In the genomic region with DNA sequence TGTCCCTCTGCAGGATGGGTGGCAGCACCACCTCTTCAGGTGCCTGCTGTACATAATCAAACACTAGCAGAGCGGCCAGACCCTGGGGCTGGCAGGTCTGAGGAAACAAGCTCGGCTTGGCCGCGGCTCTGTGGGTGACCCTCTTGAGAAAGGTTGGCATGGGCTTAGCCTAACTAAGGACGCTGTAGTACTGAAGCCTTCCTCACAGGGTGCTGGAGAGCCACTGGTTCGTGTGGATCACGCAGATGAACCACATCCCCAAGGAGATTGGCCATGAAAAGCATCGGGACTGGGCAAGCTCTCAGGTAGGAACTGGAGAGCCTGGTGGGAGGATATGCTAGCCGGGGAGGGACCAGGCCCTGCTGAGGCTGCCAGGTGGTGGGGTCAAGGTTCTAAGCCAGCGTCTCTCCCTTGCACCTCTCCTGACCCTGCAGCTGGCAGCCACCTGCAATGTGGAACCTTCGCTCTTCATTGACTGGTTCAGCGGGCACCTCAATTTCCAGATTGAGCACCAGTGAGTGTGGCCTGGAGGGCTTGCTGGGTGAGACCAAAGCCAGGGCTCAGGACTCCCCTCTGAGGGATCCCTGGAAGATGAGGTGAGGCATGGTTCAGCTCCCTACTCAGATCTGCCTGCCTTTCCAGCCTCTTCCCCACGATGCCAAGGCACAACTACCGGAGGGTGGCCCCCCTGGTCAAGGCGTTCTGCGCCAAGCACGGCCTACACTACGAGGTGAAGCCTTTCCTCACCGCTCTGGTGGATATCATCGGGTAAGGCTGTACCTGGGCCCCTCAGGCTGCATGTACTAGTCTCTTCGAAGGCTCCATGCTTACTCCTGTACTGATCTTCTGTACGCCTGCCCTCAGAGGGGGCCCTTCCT, we compare ENCODE assay signal across 12 mouse cellular contexts. TPM values are rescaled to one million over a fixed set of nuclear protein-coding genes. Genes with fewer than 3 reads are reported as not detected.
DNase-seq lines count a peak whose midpoint lies in the region; ATAC-seq and TF ChIP-seq lines count a peak whose summit lies in the region.
"Had no signal": no experiment of that assay in that cellular context is flagged by ENCODE, and none has a peak within 500 bp of the region (broad histone marks: within the 10 kb centered on the region; RNA-seq: fewer than 3 reads in every experiment).

No protein-coding gene starts in this region.

- 87% methylated on average over 22 of the region's 22 CpGs for WGBS in forebrain, postnatal 0 days
- 84% methylated on average over 22 of the region's 22 CpGs for WGBS in forebrain, embryonic 15.5 days

- H3K36me3 ChIP-seq in forebrain, postnatal 0 days (ENCODE audit: insufficient read depth) = peaks cover 60% of the 10 kb centered on the region
- H3K36me3 ChIP-seq in forebrain, embryonic 15.5 days = 0 out of 2 replicates have a peak, but pooled peaks cover 3% of the 10 kb centered on the region

- H3K4me3 ChIP-seq in forebrain, postnatal 0 days (ENCODE audit: low read depth, low read length) = no peak overlapping the region
- H3K4me3 ChIP-seq in forebrain, embryonic 15.5 days = no peak overlapping the region
- H3K4me3 ChIP-seq: forebrain, embryonic 12.5 days; heart, embryonic 12.5 days; limb, embryonic 15.5 days had no signal

- no peaks in the 10 kb centered on the region for H3K27me3 ChIP-seq in forebrain, postnatal 0 days (ENCODE audit: insufficient read depth, low read length)
- no peaks in the 10 kb centered on the region for H3K27me3 ChIP-seq in forebrain, embryonic 15.5 days
- H3K27me3 ChIP-seq: forebrain, embryonic 12.5 days; heart, embryonic 12.5 days; limb, embryonic 15.5 days had no signal

- no peak overlapping the region for H3K27ac ChIP-seq in forebrain, postnatal 0 days (ENCODE audit: low read depth, low read length)
- no peak overlapping the region for H3K27ac ChIP-seq in forebrain, embryonic 15.5 days (replicated peaks)
- H3K27ac ChIP-seq: forebrain, embryonic 12.5 days; limb, embryonic 15.5 days had no signal

- no peaks in the 10 kb centered on the region for H3K4me1 ChIP-seq in forebrain, postnatal 0 days (ENCODE audit: insufficient read depth)
- H3K4me1 ChIP-seq in forebrain, embryonic 15.5 days = 0 out of 2 replicates have a peak, but pooled peaks cover 2% of the 10 kb centered on the region

- no peak for DNase-seq in forebrain, postnatal 0 days
- peak; percentile 27 to 40 for DNase-seq in lung, postnatal 4 days
- DNase-seq in lung, postnatal 25 days (ENCODE audit: low spot score) = no peak
- peak; percentile 73 to 84 for DNase-seq in kidney, adult 8-10 months
- DNase-seq in testis, postnatal 10 days (ENCODE audit: low spot score) = peak; percentile 61
- no peak for DNase-seq in thymus, postnatal 0 days (ENCODE audit: low spot score)
- DNase-seq: cerebellum, adult 8-10 months; gastrocnemius, postnatal 14 days had no signal

- ATAC-seq in forebrain, postnatal 0 days = 0 out of 2 replicates have a peak, but pooled peaks have one; percentile 10
- ATAC-seq in forebrain, embryonic 15.5 days (replicated peaks) = no peak; the same call in 1 of the 2 replicates

- TF ChIP-seq CTCF in forebrain, postnatal 0 days (IDR thresholded peaks at IDR 0.05; ENCODE audit: low read depth) = 0 out of 2 replicates have a peak, but pooled peaks have one; percentile 9

- no peak overlapping the region for H3K4me2 ChIP-seq in forebrain, postnatal 0 days (ENCODE audit: low read depth)
- no peak overlapping the region for H3K4me2 ChIP-seq in forebrain, embryonic 15.5 days (replicated peaks)
- H3K4me2 ChIP-seq: forebrain, embryonic 12.5 days; heart, embryonic 12.5 days; limb, embryonic 15.5 days had no signal

- no peaks in the 10 kb centered on the region for H3K9me3 ChIP-seq in forebrain, postnatal 0 days (ENCODE audit: low read length)
- H3K9me3 ChIP-seq in forebrain, embryonic 15.5 days = no peaks in the 10 kb centered on the region
- H3K9me3 ChIP-seq: forebrain, embryonic 12.5 days; heart, embryonic 12.5 days; limb, embryonic 15.5 days had no signal

- no peak overlapping the region for H3K9ac ChIP-seq in forebrain, postnatal 0 days
- H3K9ac ChIP-seq in forebrain, embryonic 15.5 days (replicated peaks) = no peak overlapping the region
- H3K9ac ChIP-seq: forebrain, embryonic 12.5 days; heart, embryonic 12.5 days; limb, embryonic 15.5 days had no signal

RNA-seq across cellular contexts. Expression of gene Fads3, which starts 14.7 kb away (rescaled TPM):
- total RNA-seq in forebrain, postnatal 0 days (2014; rRNA removed) = 45.5 and 45.6 TPM in 2 replicates
- 25.0 and 29.4 TPM in 2 replicates for polyA plus RNA-seq in forebrain, postnatal 0 days (2015; fragmentation: Nextera tagmentation; extraction: Ambion mirVana)
- polyA plus RNA-seq in forebrain, embryonic 15.5 days (2015; fragmentation: Nextera tagmentation; extraction: Ambion mirVana) = 14.0 and 15.3 TPM in 2 replicates
- polyA plus RNA-seq in thymus, postnatal 0 days (2015; fragmentation: Nextera tagmentation; extraction: Ambion mirVana) = 1.2 and 1.6 TPM in 2 replicates

RNA-seq across cellular contexts. Expression of gene Fads2, which starts 45.5 kb away (rescaled TPM):
- 218 and 248 TPM in 2 replicates for total RNA-seq in forebrain, postnatal 0 days (2014; rRNA removed)
- polyA plus RNA-seq in forebrain, postnatal 0 days (2015; fragmentation: Nextera tagmentation; extraction: Ambion mirVana) = 183 and 249 TPM in 2 replicates
- 164 and 166 TPM in 2 replicates for polyA plus RNA-seq in forebrain, embryonic 15.5 days (2015; fragmentation: Nextera tagmentation; extraction: Ambion mirVana)
- 27.7 and 29.0 TPM in 2 replicates for polyA plus RNA-seq in thymus, postnatal 0 days (2015; fragmentation: Nextera tagmentation; extraction: Ambion mirVana)

RNA-seq across cellular contexts. Expression of gene Rab3il1, which starts 54.6 kb away (rescaled TPM):
- total RNA-seq in forebrain, postnatal 0 days (2014; rRNA removed) = 14.4 and 19.9 TPM in 2 replicates
- polyA plus RNA-seq in forebrain, postnatal 0 days (2015; fragmentation: Nextera tagmentation; extraction: Ambion mirVana) = 20.0 and 20.6 TPM in 2 replicates
- polyA plus RNA-seq in forebrain, embryonic 15.5 days (2015; fragmentation: Nextera tagmentation; extraction: Ambion mirVana) = 17.3 and 17.9 TPM in 2 replicates
- polyA plus RNA-seq in thymus, postnatal 0 days (2015; fragmentation: Nextera tagmentation; extraction: Ambion mirVana) = 12.6 and 13.3 TPM in 2 replicates

RNA-seq across cellular contexts. Expression of gene Best1, which starts 54.6 kb away (rescaled TPM):
- 0.92 and 1.6 TPM in 2 replicates for total RNA-seq in forebrain, postnatal 0 days (2014; rRNA removed)
- 1.6 and 3.6 TPM in 2 replicates for polyA plus RNA-seq in forebrain, postnatal 0 days (2015; fragmentation: Nextera tagmentation; extraction: Ambion mirVana)
- polyA plus RNA-seq in forebrain, embryonic 15.5 days (2015; fragmentation: Nextera tagmentation; extraction: Ambion mirVana) = 1.2 and 1.3 TPM in 2 replicates
- polyA plus RNA-seq in thymus, postnatal 0 days (2015; fragmentation: Nextera tagmentation; extraction: Ambion mirVana) = 0.39 and 0.54 TPM in 2 replicates

Comparison
In these comparisons a context has a peak if more than half of its experiments do, and no peak if none do; other contexts are left out.
1. DNase-seq: peak in lung, postnatal 4 days (2 of 2), kidney, adult 8-10 months (2 of 2) and testis, postnatal 10 days (single experiment); none in forebrain, postnatal 0 days (single experiment), lung, postnatal 25 days (single experiment) and thymus, postnatal 0 days (single experiment).